ENCODE assay signal across 9 mouse cellular contexts in the genomic region with DNA sequence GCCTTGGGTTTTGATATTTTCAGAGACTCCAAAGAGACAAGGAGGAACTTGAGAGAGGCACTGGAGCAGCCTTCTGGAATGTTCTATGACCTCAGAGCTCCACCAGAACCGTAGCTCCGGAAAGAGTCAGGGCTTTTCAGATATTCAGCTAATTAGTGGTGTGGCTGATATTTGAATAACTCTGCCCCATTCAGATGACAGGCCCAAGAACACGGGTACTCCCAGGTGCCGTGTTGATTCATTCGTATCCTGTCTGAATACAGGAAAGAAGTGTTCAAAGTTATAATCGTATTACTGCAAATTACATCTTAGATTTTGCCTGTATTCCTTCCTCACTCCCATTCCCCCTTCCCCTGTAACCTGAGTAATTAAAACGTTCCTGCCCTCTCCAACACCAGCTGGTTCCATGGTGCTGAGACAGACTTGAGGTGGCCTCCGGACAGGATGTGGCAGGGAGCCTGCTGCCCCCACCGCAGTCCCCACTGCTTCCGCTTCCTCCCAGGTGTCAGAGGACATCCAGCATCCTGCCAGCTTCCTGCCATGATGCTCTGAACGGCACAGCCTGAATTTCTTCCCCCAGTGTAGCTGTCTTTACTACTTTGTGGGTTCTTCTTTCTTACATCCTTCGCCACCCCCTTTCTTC. TPM values are rescaled to one million over a fixed set of nuclear protein-coding genes. Genes with fewer than 3 reads are reported as not detected.
DNase-seq lines count a peak whose midpoint lies in the region; ATAC-seq and TF ChIP-seq lines count a peak whose summit lies in the region.
"Had no signal": no experiment of that assay in that cellular context is flagged by ENCODE, and none has a peak within 500 bp of the region (broad histone marks: within the 10 kb centered on the region; RNA-seq: fewer than 3 reads in every experiment).

No protein-coding gene starts in this region.

- H3K9ac ChIP-seq in stomach, embryonic 15.5 days: no peak overlapping the region
- no peak overlapping the region for H3K9ac ChIP-seq in stomach, postnatal 0 days (ENCODE audit: low read length)
- H3K9ac ChIP-seq in neural tube, embryonic 15.5 days (replicated peaks): no peak overlapping the region
- H3K9ac ChIP-seq: hindbrain, embryonic 15.5 days had no signal

- H3K4me2 ChIP-seq in stomach, embryonic 15.5 days: no peak overlapping the region
- H3K4me2 ChIP-seq in stomach, postnatal 0 days (replicated peaks; ENCODE audit: low read depth): no peak overlapping the region
- no peak overlapping the region for H3K4me2 ChIP-seq in neural tube, embryonic 15.5 days
- H3K4me2 ChIP-seq: hindbrain, embryonic 15.5 days had no signal

- peak overlapping the region; percentile 44; the same call in 1 of the 2 replicates for H3K27ac ChIP-seq in stomach, embryonic 15.5 days
- no peak overlapping the region for H3K27ac ChIP-seq in stomach, postnatal 0 days (replicated peaks)
- peak overlapping the region; percentile 71 for H3K27ac ChIP-seq in kidney, adult 2 months (ENCODE audit: insufficient read depth, low read depth, low read length)
- H3K27ac ChIP-seq in layer of hippocampus, adult 2 months: no peak overlapping the region
- H3K27ac ChIP-seq in left cerebral cortex, adult 2 months: no peak overlapping the region
- no peak overlapping the region for H3K27ac ChIP-seq in neural tube, embryonic 15.5 days (replicated peaks)
- H3K27ac ChIP-seq: hindbrain, embryonic 15.5 days had no signal

- DNase-seq in stomach, postnatal 0 days (ENCODE audit: low spot score): no peak
- DNase-seq in kidney, adult 2 months: peak; percentile 55
- peak; percentile 49 for DNase-seq in lung, postnatal 25 days (ENCODE audit: low spot score)
- DNase-seq in thymus, postnatal 4 days: peak; percentile 84
- no peak for DNase-seq in layer of hippocampus, adult 2 months (ENCODE audit: low spot score in 2 of 2)
- no peak for DNase-seq in left cerebral cortex, adult 2 months (ENCODE audit: extremely low spot score in 1 of 2, low spot score in 2 of 2)

- no peaks in the 10 kb centered on the region for H3K36me3 ChIP-seq in stomach, embryonic 15.5 days
- no peaks in the 10 kb centered on the region for H3K36me3 ChIP-seq in stomach, postnatal 0 days (ENCODE audit: control insufficient read depth, insufficient read depth, low read length)
- no peaks in the 10 kb centered on the region for H3K36me3 ChIP-seq in kidney, adult 2 months (ENCODE audit: control insufficient read depth, insufficient read depth, low read length)
- no peaks in the 10 kb centered on the region for H3K36me3 ChIP-seq in neural tube, embryonic 15.5 days
- H3K36me3 ChIP-seq: hindbrain, embryonic 15.5 days had no signal

- H3K4me3 ChIP-seq in stomach, embryonic 15.5 days (replicated peaks): no peak overlapping the region
- no peak overlapping the region for H3K4me3 ChIP-seq in stomach, postnatal 0 days (ENCODE audit: low read depth, low read length)
- no peak overlapping the region for H3K4me3 ChIP-seq in kidney, adult 2 months (ENCODE audit: insufficient read depth, low read depth, low read length)
- H3K4me3 ChIP-seq in layer of hippocampus, adult 2 months: no peak overlapping the region
- H3K4me3 ChIP-seq in left cerebral cortex, adult 2 months: no peak overlapping the region
- no peak overlapping the region for H3K4me3 ChIP-seq in neural tube, embryonic 15.5 days (replicated peaks)
- H3K4me3 ChIP-seq: hindbrain, embryonic 15.5 days had no signal

- intact Hi-C loops in left cerebral cortex, adult 2 months (cut with DNase I): loop anchor here (5.0 kb wide), 1 partner anchor 61 kb away; the partner anchor contains the start of gene Colq

- TF ChIP-seq POLR2A in kidney, adult 2 months (IDR thresholded peaks at IDR 0.05; ENCODE audit: low read depth, low read length): peak; percentile 9

- no peaks in the 10 kb centered on the region for H3K9me3 ChIP-seq in stomach, embryonic 15.5 days
- H3K9me3 ChIP-seq in stomach, postnatal 0 days (ENCODE audit: control insufficient read depth, low read length): no peaks in the 10 kb centered on the region
- H3K9me3 ChIP-seq in neural tube, embryonic 15.5 days (replicated peaks): no peaks in the 10 kb centered on the region
- H3K9me3 ChIP-seq: hindbrain, embryonic 15.5 days had no signal

- WGBS in stomach, embryonic 15.5 days: 54% methylated on average over 12 of the region's 12 CpGs
- WGBS in stomach, postnatal 0 days: 56% methylated on average over 12 of the region's 12 CpGs
- 29% methylated on average over 12 of the region's 12 CpGs for WGBS in kidney, adult 2 months
- 82% methylated on average over 12 of the region's 12 CpGs for WGBS in neural tube, embryonic 15.5 days

- no peak for TF ChIP-seq CTCF in stomach, postnatal 0 days (IDR thresholded peaks at IDR 0.05; ENCODE audit: low read depth)
- TF ChIP-seq CTCF in kidney, adult 2 months (conservative IDR thresholded peaks at IDR 0.05; ENCODE audit: insufficient read depth, insufficient read length, low read depth, low read length): no peak
- TF ChIP-seq CTCF in layer of hippocampus, adult 2 months (conservative IDR thresholded peaks at IDR 0.05): no peak
- TF ChIP-seq CTCF in left cerebral cortex, adult 2 months (IDR thresholded peaks at IDR 0.05): no peak

- no peaks in the 10 kb centered on the region for H3K4me1 ChIP-seq in stomach, embryonic 15.5 days
- no peaks in the 10 kb centered on the region for H3K4me1 ChIP-seq in stomach, postnatal 0 days (replicated peaks; ENCODE audit: control insufficient read depth, insufficient read depth)
- H3K4me1 ChIP-seq in kidney, adult 2 months (ENCODE audit: control insufficient read depth, insufficient read depth, low read length): peaks cover 24% of the 10 kb centered on the region; the same call in 1 of the 2 replicates
- no peaks in the 10 kb centered on the region for H3K4me1 ChIP-seq in neural tube, embryonic 15.5 days
- H3K4me1 ChIP-seq: hindbrain, embryonic 15.5 days had no signal

- TF ChIP-seq EP300 in stomach, postnatal 0 days (optimal IDR thresholded peaks at IDR 0.05): no peak

- no peaks in the 10 kb centered on the region for H3K27me3 ChIP-seq in stomach, embryonic 15.5 days (replicated peaks)
- H3K27me3 ChIP-seq in stomach, postnatal 0 days (ENCODE audit: control insufficient read depth, insufficient read depth, low read length): no peaks in the 10 kb centered on the region
- H3K27me3 ChIP-seq in kidney, adult 2 months (replicated peaks; ENCODE audit: control insufficient read depth, insufficient read depth, low read length): no peaks in the 10 kb centered on the region
- no peaks in the 10 kb centered on the region for H3K27me3 ChIP-seq in neural tube, embryonic 15.5 days (replicated peaks)
- H3K27me3 ChIP-seq: hindbrain, embryonic 15.5 days had no signal

- ATAC-seq in stomach, embryonic 15.5 days (ENCODE audit: insufficient read depth, low FRiP score, low read depth): no peak
- ATAC-seq in stomach, postnatal 0 days (ENCODE audit: low FRiP score, low TSS enrichment): no peak
- ATAC-seq in neural tube, embryonic 15.5 days (ENCODE audit: low FRiP score): no peak

RNA-seq across cellular contexts. Expression of gene Mettl6, which starts 36.8 kb away (rescaled TPM):
- polyA plus RNA-seq in stomach, embryonic 15.5 days (2015; fragmentation: Nextera tagmentation; extraction: Ambion mirVana): 56.6 and 56.7 TPM in 2 replicates
- polyA plus RNA-seq in stomach, postnatal 0 days (2015; fragmentation: Nextera tagmentation; extraction: Ambion mirVana): 29.4 and 31.9 TPM in 2 replicates
- polyA plus RNA-seq in kidney, adult 2 months (2012; rRNA removed): 5.9 and 9.2 TPM in 2 replicates
- 10 to 100 TPM; 32.4 to 35.0 TPM for total RNA-seq in layer of hippocampus, adult 2 months (2021)
- 10 to 100 TPM; 32.7 to 35.6 TPM for total RNA-seq in left cerebral cortex, adult 2 months (2021)
- polyA plus RNA-seq in neural tube, embryonic 15.5 days (2015; fragmentation: Nextera tagmentation; extraction: Ambion mirVana): 40.3 and 47.4 TPM in 2 replicates

RNA-seq across cellular contexts. Expression of gene Eaf1, which starts 37.4 kb away (rescaled TPM):
- polyA plus RNA-seq in stomach, embryonic 15.5 days (2015; fragmentation: Nextera tagmentation; extraction: Ambion mirVana): 21.6 and 22.4 TPM in 2 replicates
- polyA plus RNA-seq in stomach, postnatal 0 days (2015; fragmentation: Nextera tagmentation; extraction: Ambion mirVana): 10.5 and 11.9 TPM in 2 replicates
- polyA plus RNA-seq in kidney, adult 2 months (2012; rRNA removed): 34.3 and 34.7 TPM in 2 replicates
- total RNA-seq in layer of hippocampus, adult 2 months (2021): 10 to 100 TPM; 13.7 to 19.4 TPM
- total RNA-seq in left cerebral cortex, adult 2 months (2021): 10 to 100 TPM; 12.7 to 15.1 TPM
- polyA plus RNA-seq in neural tube, embryonic 15.5 days (2015; fragmentation: Nextera tagmentation; extraction: Ambion mirVana): 7.4 and 12.9 TPM in 2 replicates

RNA-seq across cellular contexts. Expression of gene Colq, which starts 59.5 kb away (rescaled TPM):
- 0.63 and 1.1 TPM in 2 replicates for polyA plus RNA-seq in stomach, embryonic 15.5 days (2015; fragmentation: Nextera tagmentation; extraction: Ambion mirVana)
- 0.91 and 1.2 TPM in 2 replicates for polyA plus RNA-seq in stomach, postnatal 0 days (2015; fragmentation: Nextera tagmentation; extraction: Ambion mirVana)
- 0.27 and 1.2 TPM in 2 replicates for polyA plus RNA-seq in kidney, adult 2 months (2012; rRNA removed)
- under 1 TPM in 1 of 2 experiments, not detected in 1; 0.41 TPM for total RNA-seq in layer of hippocampus, adult 2 months (2021)
- total RNA-seq in left cerebral cortex, adult 2 months (2021): 1 to 10 TPM; 1.1 to 1.8 TPM
- polyA plus RNA-seq in neural tube, embryonic 15.5 days (2015; fragmentation: Nextera tagmentation; extraction: Ambion mirVana): 0.63 and 3.1 TPM in 2 replicates

Comparison
In these comparisons a context has a peak if more than half of its experiments do, and no peak if none do; other contexts are left out.
1. H3K27ac ChIP-seq: peak in stomach, embryonic 15.5 days (single experiment) and kidney, adult 2 months (single experiment); none in stomach, postnatal 0 days (single experiment), layer of hippocampus, adult 2 months (single experiment), left cerebral cortex, adult 2 months (single experiment) and neural tube, embryonic 15.5 days (single experiment).
2. DNase-seq: peak in kidney, adult 2 months (single experiment), lung, postnatal 25 days (single experiment) and thymus, postnatal 4 days (single experiment); none in stomach, postnatal 0 days (single experiment), layer of hippocampus, adult 2 months (0 of 2) and left cerebral cortex, adult 2 months (0 of 2).